Mouse (Mus musculus): ENCODE results near the gene Rag2. TPM values are rescaled to one million over a fixed set of nuclear protein-coding genes. Genes with fewer than 3 reads are reported as not detected.

The Rag2 gene
- not detected in 2 replicates for polyA plus RNA-seq (2015; fragmentation: Nextera tagmentation; extraction: Ambion mirVana)

DNA sequence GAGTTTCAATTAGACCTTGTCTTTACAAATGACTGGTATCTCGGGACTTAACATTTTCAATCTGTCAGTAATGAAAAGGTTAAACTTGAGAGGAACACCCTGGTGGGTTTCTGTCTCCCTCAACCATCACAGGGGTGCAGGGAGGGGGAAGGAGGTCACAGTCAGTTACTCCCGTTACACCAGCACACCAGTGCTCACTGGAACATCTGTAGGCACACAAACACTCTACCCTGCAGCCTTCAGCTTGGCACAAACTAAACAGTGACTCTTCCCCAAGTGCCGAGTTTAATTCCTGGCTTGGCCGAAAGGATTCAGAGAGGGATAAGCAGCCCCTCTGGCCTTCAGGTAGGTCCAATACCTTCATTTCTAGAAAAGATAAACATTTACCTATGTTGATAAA, at the start of gene Rag2:
TSS of gene Rag2 (plus strand) at position 193 of the 400 bp plus-strand sequence.
- H3K4me3 ChIP-seq (ENCODE audit: low read depth, low read length), result no peak within 1 kb of the TSS
- TF ChIP-seq CTCF (IDR thresholded peaks at IDR 0.05; ENCODE audit: low read depth), result no peak
- ATAC-seq, result no peak
- H3K9me3 ChIP-seq (ENCODE audit: control insufficient read depth), result no peaks in the 10 kb centered on the region
- no peak within 1 kb of the TSS for H3K4me2 ChIP-seq (replicated peaks; ENCODE audit: low read depth)
- H3K9ac ChIP-seq (ENCODE audit: low read depth, low read length), result no peak within 1 kb of the TSS
- WGBS, result 55% methylated on average over 4 of the region's 4 CpGs
- H3K36me3 ChIP-seq (ENCODE audit: control insufficient read depth, insufficient read depth), result no peaks in the 10 kb centered on the region
- no peaks in the 10 kb centered on the region for H3K27me3 ChIP-seq (replicated peaks; ENCODE audit: control insufficient read depth, insufficient read depth, low read length)
- H3K27ac ChIP-seq (ENCODE audit: low read depth, low read length), result no peak within 1 kb of the TSS
- no peaks in the 10 kb centered on the region for H3K4me1 ChIP-seq (replicated peaks; ENCODE audit: control insufficient read depth, insufficient read depth, low read length)

DNA sequence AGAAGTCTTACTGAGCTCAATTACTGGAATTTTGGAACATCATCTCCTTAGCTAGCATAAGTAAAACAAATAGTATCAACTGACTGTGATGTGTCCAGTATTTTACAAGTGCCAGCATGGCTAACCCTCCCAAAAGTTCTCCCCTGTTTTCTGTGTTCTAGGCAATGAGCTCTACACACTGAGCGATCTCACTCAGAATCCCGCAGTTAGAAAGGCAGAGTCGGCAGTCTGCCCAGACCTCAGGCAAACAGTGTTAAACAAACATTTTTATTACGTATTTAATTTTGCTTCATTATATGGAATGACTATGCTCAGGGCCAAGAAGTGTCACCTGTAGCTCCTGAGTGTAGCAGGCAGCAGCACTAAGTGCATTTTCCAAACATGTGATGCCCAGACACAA, 47.3 kb upstream of the Rag2 start:
- H3K4me2 ChIP-seq (replicated peaks; ENCODE audit: low read depth), result no peak overlapping the region
- H3K4me1 ChIP-seq (replicated peaks; ENCODE audit: control insufficient read depth, insufficient read depth, low read length), result no peaks in the 10 kb centered on the region
- no peak overlapping the region for H3K9ac ChIP-seq (ENCODE audit: low read depth, low read length)
- H3K27me3 ChIP-seq (replicated peaks; ENCODE audit: control insufficient read depth, insufficient read depth, low read length), result no peaks in the 10 kb centered on the region
- H3K36me3 ChIP-seq (ENCODE audit: control insufficient read depth, insufficient read depth), result no peaks in the 10 kb centered on the region
- no peak for TF ChIP-seq CTCF (IDR thresholded peaks at IDR 0.05; ENCODE audit: low read depth)
- H3K4me3 ChIP-seq (ENCODE audit: low read depth, low read length), result no peak overlapping the region
- no peak for ATAC-seq
- H3K9me3 ChIP-seq (ENCODE audit: control insufficient read depth), result no peaks in the 10 kb centered on the region
- H3K27ac ChIP-seq (ENCODE audit: low read depth, low read length), result no peak overlapping the region
- 70% methylated on average over 4 of the region's 4 CpGs for WGBS

DNA sequence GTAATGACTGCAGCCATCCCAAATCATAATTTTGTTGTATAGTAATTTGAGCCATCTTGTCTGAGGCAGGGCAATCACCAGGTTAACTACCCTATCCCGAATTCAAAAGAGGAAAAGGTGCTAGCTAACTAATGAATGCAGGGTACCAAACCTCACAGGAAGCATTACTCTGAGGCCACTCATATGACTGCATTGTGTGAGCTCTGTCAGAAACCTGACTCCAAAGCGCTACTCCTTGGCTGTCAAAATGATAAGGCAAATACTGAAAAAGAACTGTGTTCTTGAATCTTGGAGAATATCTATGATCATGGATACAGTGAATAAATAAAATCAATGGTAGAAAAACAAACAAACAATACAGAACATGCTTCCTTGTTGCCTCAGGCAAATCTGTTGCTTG, 44.5 kb upstream of the Rag2 start:
- TF ChIP-seq CTCF (IDR thresholded peaks at IDR 0.05; ENCODE audit: low read depth), result no peak
- Histone ChIP-seq H3K9me3 (ENCODE audit: control insufficient read depth) (no peaks in the 10 kb centered on the region), H3K4me2 (replicated peaks; ENCODE audit: low read depth) (no peak overlapping the region), H3K9ac (ENCODE audit: low read depth, low read length) (no peak overlapping the region), H3K4me1 (replicated peaks; ENCODE audit: control insufficient read depth, insufficient read depth, low read length) (no peaks in the 10 kb centered on the region), H3K27ac (ENCODE audit: low read depth, low read length) (no peak overlapping the region), H3K4me3 (ENCODE audit: low read depth, low read length) (no peak overlapping the region), H3K36me3 (ENCODE audit: control insufficient read depth, insufficient read depth) (no peaks in the 10 kb centered on the region), H3K27me3 (replicated peaks; ENCODE audit: control insufficient read depth, insufficient read depth, low read length) (no peaks in the 10 kb centered on the region)
- WGBS, result 86% methylated on average over 2 of the region's 2 CpGs
- no peak for ATAC-seq

DNA sequence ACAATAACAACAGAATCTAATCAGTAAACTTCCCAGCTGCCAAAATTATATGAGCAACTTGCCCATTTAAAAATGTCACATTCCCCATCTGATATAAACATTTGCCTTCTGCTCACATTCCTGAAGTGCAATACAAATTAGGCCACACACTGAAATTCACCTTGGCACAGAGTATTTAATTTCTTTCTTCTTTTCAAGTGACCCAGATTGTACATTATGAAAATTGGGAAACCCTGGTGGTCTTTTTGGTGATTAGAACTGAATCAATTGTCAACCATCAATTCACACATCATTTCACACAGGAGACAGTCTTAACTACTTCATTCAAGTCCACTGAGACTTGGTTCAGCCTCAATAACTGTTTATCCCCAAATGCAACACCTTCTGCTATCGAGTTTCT, 44.1 kb upstream of the Rag2 start:
- Histone ChIP-seq H3K4me3 (ENCODE audit: low read depth, low read length) (no peak overlapping the region), H3K36me3 (ENCODE audit: control insufficient read depth, insufficient read depth) (no peaks in the 10 kb centered on the region), H3K9ac (ENCODE audit: low read depth, low read length) (no peak overlapping the region), H3K4me2 (replicated peaks; ENCODE audit: low read depth) (no peak overlapping the region), H3K27me3 (replicated peaks; ENCODE audit: control insufficient read depth, insufficient read depth, low read length) (no peaks in the 10 kb centered on the region), H3K4me1 (replicated peaks; ENCODE audit: control insufficient read depth, insufficient read depth, low read length) (no peaks in the 10 kb centered on the region), H3K27ac (ENCODE audit: low read depth, low read length) (no peak overlapping the region), H3K9me3 (ENCODE audit: control insufficient read depth) (no peaks in the 10 kb centered on the region)
- 84% methylated on average over 1 of the region's 1 CpGs for WGBS
- TF ChIP-seq CTCF (IDR thresholded peaks at IDR 0.05; ENCODE audit: low read depth), result no peak
- no peak for ATAC-seq

DNA sequence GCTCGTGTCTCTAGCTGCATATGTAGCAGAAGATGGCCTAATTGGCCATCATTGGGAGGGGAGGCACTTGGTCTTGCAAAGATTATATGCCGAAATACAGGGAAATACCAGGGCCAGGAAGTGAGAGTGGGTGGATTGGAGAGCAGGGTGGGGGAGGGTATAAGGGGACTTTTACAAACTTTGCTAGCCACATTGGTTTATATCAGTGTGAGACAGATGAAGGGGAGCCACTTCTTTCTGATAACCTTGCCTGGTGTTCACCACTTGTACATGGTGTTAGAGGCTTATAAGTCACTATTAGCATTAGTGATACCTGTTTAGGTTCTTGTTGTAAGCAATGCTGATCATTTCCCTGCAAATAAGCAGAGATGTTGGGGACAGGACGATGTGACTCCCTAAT, 43.5 kb upstream of the Rag2 start:
- H3K27me3 ChIP-seq (replicated peaks; ENCODE audit: control insufficient read depth, insufficient read depth, low read length), result no peaks in the 10 kb centered on the region
- no peaks in the 10 kb centered on the region for H3K36me3 ChIP-seq (ENCODE audit: control insufficient read depth, insufficient read depth)
- H3K4me3 ChIP-seq (ENCODE audit: low read depth, low read length), result no peak overlapping the region
- no peak overlapping the region for H3K9ac ChIP-seq (ENCODE audit: low read depth, low read length)
- no peaks in the 10 kb centered on the region for H3K9me3 ChIP-seq (ENCODE audit: control insufficient read depth)
- no peaks in the 10 kb centered on the region for H3K4me1 ChIP-seq (replicated peaks; ENCODE audit: control insufficient read depth, insufficient read depth, low read length)
- no peak overlapping the region for H3K27ac ChIP-seq (ENCODE audit: low read depth, low read length)
- TF ChIP-seq CTCF (IDR thresholded peaks at IDR 0.05; ENCODE audit: low read depth), result no peak
- no peak overlapping the region for H3K4me2 ChIP-seq (replicated peaks; ENCODE audit: low read depth)
- WGBS, result 87% methylated on average over 3 of the region's 3 CpGs
- no peak for ATAC-seq

DNA sequence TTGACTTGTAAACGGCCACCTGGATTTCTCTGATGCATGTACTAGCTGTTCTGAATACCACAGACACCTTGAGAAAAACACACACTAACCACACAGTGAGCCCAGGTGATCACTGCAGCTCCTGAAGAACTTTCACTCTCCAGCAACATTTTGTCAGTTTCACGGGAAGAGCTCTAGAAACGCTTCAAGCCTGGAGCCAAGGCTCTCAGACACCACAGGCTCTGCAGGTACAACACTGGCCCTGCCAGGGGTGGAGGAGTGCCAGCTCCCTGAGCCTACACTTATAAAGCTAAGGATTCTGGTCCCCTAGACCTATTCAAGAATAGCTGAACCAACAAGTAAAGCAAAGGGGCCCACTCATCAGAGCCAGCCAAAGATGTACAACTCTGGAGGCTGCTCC, 43.1 kb upstream of the Rag2 start:
- Histone ChIP-seq H3K27me3 (replicated peaks; ENCODE audit: control insufficient read depth, insufficient read depth, low read length) (no peaks in the 10 kb centered on the region), H3K27ac (ENCODE audit: low read depth, low read length) (no peak overlapping the region), H3K9ac (ENCODE audit: low read depth, low read length) (no peak overlapping the region), H3K4me1 (replicated peaks; ENCODE audit: control insufficient read depth, insufficient read depth, low read length) (no peaks in the 10 kb centered on the region), H3K4me3 (ENCODE audit: low read depth, low read length) (no peak overlapping the region), H3K36me3 (ENCODE audit: control insufficient read depth, insufficient read depth) (no peaks in the 10 kb centered on the region), H3K9me3 (ENCODE audit: control insufficient read depth) (no peaks in the 10 kb centered on the region), H3K4me2 (replicated peaks; ENCODE audit: low read depth) (no peak overlapping the region)
- ATAC-seq, result no peak
- TF ChIP-seq CTCF (IDR thresholded peaks at IDR 0.05; ENCODE audit: low read depth), result no peak
- 89% methylated on average over 3 of the region's 3 CpGs for WGBS

DNA sequence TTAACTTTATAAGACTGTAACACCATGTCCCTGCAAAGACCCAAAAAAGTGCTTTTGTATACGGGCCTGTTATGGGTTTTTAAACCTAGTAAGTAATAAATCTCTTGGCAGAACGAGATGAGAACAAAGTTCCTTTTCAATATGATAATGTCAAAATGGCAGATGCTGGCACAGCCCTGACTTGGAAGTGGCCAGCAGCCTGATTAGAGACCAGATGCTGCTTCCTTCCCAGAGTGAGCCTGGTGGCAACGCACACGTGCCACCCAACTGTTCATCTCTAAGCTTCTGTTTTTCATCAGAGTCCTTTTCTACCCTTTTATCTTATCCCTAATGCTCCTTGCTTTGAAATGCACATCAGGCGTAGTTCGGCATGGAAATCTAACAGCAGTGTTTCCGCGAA, 33.2 kb upstream of the Rag2 start:
- WGBS, result 78% methylated on average over 8 of the region's 8 CpGs
- no peak overlapping the region for H3K4me2 ChIP-seq (replicated peaks; ENCODE audit: low read depth)
- H3K27ac ChIP-seq (ENCODE audit: low read depth, low read length), result no peak overlapping the region
- no peak for ATAC-seq
- no peak overlapping the region for H3K9ac ChIP-seq (ENCODE audit: low read depth, low read length)
- H3K4me1 ChIP-seq (replicated peaks; ENCODE audit: control insufficient read depth, insufficient read depth, low read length), result no peaks in the 10 kb centered on the region
- H3K4me3 ChIP-seq (ENCODE audit: low read depth, low read length), result no peak overlapping the region
- no peaks in the 10 kb centered on the region for H3K36me3 ChIP-seq (ENCODE audit: control insufficient read depth, insufficient read depth)
- H3K9me3 ChIP-seq (ENCODE audit: control insufficient read depth), result no peaks in the 10 kb centered on the region
- no peak for TF ChIP-seq CTCF (IDR thresholded peaks at IDR 0.05; ENCODE audit: low read depth)
- no peaks in the 10 kb centered on the region for H3K27me3 ChIP-seq (replicated peaks; ENCODE audit: control insufficient read depth, insufficient read depth, low read length)

Data from intestine, postnatal 0 days (tissue).